Mouse (Mus musculus) left cerebral cortex, adult 8-10 months (tissue): Measurements from ENCODE around the gene Man1a. TPM values are rescaled to one million over a fixed set of nuclear protein-coding genes. Genes with fewer than 3 reads are reported as not detected.

ENCODE experiments used
- DNase-seq, 2 experiments: peaks; one replicate each; pipeline ENCODE4 v3.0.0; 2022; ENCODE audit warnings: low spot score in 2 of 2
- total RNA-seq, 4 experiments: library from RNA; stranded (reverse); gene quantifications; 2 replicates each; pipeline ENCODE4 v1.2.4; 2022

Gene Man1a
- total RNA-seq, 4 experiments from 2014 or later, result 28.0 to 28.9 (median 28.7) TPM

- DNase-seq, result no peak
These were observed 15.2 kb downstream of the Man1a start for GRCm38 (mm10) chr10:54061159-54061558.

DNA sequence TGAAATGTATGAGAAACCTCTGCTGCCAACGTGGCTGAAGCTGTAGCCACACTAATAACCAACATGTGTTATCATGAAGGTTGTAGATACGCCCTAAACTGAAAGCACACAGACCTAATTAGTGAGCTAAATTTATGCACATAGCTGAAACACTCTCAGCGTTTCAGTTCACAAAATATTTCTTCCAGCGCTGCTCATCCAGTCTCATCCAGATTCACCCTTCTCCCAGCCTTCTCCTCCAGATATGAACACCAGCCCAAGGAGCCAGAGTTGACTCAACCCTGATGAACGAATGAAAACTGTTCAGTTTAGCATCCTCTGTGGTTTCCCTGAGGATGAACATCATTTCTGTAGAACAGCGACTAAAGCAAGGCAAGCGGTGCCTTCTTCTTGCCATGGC, 15.8 kb downstream of the Man1a start:
- no peak for DNase-seq

- no peak for DNase-seq
These were observed 16.6 kb downstream of the Man1a start for GRCm38 (mm10) chr10:54059679-54060249.

GRCm38 (mm10) chr10:54059092-54059496, 17.3 kb downstream of the Man1a start:
- no peak for DNase-seq

- DNase-seq, result no peak
These were observed 17.8 kb downstream of the Man1a start for GRCm38 (mm10) chr10:54058657-54059056.

DNA sequence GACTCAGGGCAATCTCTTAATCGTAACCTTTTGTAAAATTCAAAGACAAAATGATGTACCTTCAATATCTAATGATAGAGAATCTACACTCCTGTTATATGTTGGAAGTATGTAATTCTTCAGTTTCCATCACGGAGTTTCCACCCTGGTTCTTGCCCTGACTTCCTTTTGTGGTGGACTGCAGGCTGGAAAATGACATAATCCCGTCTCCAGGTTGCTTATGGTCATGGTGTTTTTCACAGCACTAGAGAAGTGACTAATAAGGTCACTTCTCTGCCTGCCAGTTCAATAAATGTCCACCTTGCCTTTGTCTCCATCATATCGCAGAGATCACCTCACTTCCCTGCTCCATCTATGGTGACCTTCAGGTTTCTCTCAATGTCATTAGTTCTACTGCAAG, 22.2 kb downstream of the Man1a start:
- DNase-seq, result no peak

- no peak for DNase-seq
These were observed 28.5 kb downstream of the Man1a start for GRCm38 (mm10) chr10:54047885-54048284.

GRCm38 (mm10) chr10:54043358-54043757, 33.1 kb downstream of the Man1a start:
- DNase-seq, result no peak

DNA sequence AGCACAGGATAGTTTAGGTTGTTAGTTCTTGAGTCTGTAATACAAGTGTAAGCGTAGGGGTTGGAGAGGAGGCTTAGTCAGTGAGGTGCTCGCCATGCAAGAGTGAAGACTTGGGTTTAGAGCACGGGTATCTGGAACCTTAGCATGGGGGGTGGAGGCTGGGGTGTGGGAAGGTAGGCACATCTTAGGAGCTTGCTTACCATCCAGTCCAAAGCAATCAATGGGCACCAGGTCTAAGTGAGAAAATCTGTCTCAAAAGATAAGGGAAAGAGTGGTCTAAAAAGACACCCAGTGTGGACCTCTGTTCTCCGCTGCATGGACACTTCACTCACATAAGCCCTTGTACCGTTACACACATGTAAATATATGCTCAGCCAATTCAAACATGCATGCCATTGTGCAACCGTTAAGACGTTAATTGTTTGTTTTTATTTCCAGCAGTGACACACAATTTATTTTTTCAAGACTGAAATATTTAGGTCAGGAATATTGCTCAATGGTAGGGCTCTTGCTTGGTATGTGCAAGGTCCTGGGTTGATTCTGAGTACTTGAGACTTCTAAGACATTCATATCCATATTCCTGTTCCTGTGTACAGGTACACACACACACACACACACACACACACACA, 34.1 kb downstream of the Man1a start:
- DNase-seq, result no peak

DNA sequence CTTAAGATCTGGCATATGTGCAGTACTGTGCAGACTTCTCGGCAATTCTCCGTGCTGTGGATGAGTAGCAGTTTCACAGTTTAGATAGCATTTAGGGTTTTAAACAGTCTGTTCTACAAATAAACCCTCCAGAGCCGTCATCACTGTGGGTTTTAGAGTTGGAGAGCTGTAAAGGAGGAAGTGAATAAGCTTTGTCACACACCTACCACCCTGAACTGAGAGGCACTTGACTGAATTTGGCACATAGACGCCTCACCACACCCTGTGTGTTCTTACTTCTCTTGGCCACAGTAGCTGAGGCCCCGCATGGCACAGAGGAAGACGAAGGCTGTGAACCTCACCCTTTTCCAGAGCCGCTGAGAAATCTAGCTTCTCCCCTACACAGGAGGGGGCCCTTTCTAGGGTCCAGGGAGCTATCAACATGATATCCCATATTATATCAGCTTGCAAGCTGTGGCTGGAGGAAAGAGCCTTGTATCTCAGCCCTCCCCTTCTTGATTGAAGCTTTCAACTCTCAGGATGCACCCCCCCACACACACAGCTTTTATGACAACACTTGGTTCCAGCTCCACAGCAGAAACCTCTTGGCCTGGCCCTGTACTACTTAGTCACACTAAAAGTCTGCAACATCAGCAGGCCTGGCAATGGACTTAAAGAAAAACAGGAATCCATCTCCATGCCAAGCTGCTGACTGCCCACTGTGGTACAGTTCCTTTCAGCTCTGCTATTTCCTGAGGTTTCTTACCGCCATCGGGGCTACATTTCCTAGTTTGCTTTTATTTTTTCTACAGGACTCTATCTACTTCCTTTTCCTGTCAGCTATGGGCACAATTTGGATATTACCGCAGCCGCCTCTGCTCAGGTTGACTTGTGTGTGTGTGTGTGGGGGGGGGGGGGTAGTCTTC, 35.9 kb downstream of the Man1a start:
- DNase-seq, result peak in 1 of 2 experiments; percentile 73

DNA sequence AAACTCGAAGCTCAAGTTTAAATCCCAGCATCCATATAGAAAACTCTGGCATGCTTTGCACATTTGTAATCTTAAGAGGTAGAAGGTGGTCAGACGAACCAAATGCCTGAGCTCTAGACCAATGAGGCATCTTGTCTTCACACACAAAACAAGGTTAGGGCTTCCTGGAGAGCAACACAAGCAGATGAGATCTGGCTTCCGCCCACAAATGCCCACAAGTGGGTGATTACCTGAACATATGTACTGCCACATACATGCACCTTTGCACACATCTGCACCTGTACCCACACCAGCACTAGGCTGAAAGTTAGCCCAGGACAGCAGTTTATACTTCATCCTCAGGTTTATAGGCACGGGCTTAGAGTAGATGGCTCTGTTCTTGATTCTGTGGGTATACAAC, 36.7 kb downstream of the Man1a start:
- no peak for DNase-seq

- no peak for DNase-seq
These were observed 37.7 kb downstream of the Man1a start for GRCm38 (mm10) chr10:54038734-54039133.

DNA sequence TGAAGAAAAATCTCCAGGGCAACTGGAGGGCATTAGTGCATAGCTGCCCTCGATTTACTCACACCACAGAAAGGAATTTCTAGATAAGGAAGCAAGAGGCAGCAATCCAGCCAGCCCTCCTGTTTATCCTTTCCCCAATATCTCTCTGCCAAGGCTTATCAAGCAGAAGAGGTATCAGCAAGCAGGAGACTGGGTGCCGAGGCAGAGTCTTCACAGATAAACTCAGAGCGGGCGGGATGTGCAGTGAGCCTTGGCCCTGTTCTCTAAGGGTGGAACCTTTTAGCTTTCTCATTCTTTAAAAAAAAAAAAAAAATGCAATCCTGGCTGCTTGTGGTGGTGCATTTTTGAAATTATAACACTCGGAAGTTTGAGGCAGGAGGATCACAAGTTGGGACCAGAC, 38.2 kb downstream of the Man1a start:
- DNase-seq, result no peak

DNA sequence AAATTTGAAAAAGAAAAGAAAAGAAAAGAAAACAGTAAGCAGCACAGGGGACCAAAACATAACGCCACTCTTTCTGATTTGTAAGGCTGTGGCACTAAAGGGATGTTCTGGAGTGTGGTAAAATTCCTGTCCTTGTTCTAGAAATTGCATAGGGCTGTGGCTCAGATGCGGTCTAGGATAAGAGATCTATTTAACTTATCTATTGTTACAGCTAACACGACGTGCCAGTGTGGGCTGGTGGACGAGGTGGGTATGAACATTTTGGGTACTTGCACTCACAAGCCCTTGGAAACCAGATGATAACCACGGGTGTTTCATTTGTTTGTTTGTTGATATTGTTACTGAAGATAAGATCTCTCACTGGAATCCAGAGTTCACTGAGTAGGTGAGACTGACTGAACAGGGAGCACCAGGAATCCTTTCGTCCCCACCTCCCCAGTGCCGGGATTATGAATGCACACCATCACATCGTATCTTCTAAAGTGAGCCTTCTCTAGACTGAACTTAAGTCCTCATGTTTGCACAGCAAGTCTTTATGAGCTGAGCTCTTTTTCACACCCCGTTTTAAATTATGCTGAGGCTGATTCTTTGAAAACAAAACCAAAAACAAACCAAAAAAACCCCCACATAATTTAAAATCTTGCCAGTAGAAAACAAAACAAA, 38.9 kb downstream of the Man1a start:
- DNase-seq, result no peak

- no peak for DNase-seq
These were observed 40.8 kb downstream of the Man1a start for GRCm38 (mm10) chr10:54035586-54035985.

GRCm38 (mm10) chr10:54034779-54035178, 41.6 kb downstream of the Man1a start:
- DNase-seq, result no peak

- no peak for DNase-seq
These were observed 43.9 kb downstream of the Man1a start for GRCm38 (mm10) chr10:54032316-54033092.

GRCm38 (mm10) chr10:54028866-54029265, 47.5 kb downstream of the Man1a start:
- no peak for DNase-seq

GRCm38 (mm10) chr10:54026738-54027427, 49.5 kb downstream of the Man1a start:
- no peak for DNase-seq

- DNase-seq, result no peak
These were observed 50.3 kb downstream of the Man1a start for GRCm38 (mm10) chr10:54026101-54026500.
